Mouse (Mus musculus) thymus, adult 2 months (tissue): ENCODE data around the gene Vmo1.

Source experiments
- CTCF ChIP-seq: fragments of 200-500 bp; IDR thresholded peaks from 2 replicates; pipeline ENCODE4 v1.5.1; 2012; ENCODE audit warnings: mild to moderate bottlenecking, control low read depth, low read length, moderate library complexity, borderline replicate concordance; ENCODE audit not compliant: control insufficient read depth, poor library complexity, insufficient read depth; ENCODE audit errors: extremely low read depth
- POLR2A ChIP-seq: fragments of 200-500 bp; IDR thresholded peaks from 2 replicates; pipeline ENCODE4 v1.6.1; 2012; ENCODE audit warnings: mild to moderate bottlenecking, low read length, control low read depth, moderate library complexity; ENCODE audit not compliant: control insufficient read depth, poor library complexity, insufficient read depth; ENCODE audit errors: extremely low read depth

GRCm38 (mm10) chr11:70551526-70551925 lies 37.1 kb upstream of the Vmo1 start:
- TF ChIP-seq CTCF: no peak
- no peak for TF ChIP-seq POLR2A
